In genomic region chr9:110330341-110330740, GRCm38 (mm10) we compare ENCODE assay signal across 16 mouse cellular contexts. TPM values are rescaled to one million over a fixed set of nuclear protein-coding genes. Genes with fewer than 3 reads are reported as not detected.
A peak's percentile ranks its signal among the peaks of the same experiment; 100 is the strongest.
DNase-seq lines count a peak whose midpoint lies in the region; ATAC-seq and TF ChIP-seq lines count a peak whose summit lies in the region.
"Had no signal": no experiment of that assay in that cellular context is flagged by ENCODE, and none has a peak within 500 bp of the region (broad histone marks: within the 10 kb centered on the region; RNA-seq: fewer than 3 reads in every experiment).

No protein-coding gene starts in this region.

- peak overlapping the region; percentile 21; the same call in 1 of the 2 replicates for H3K4me2 ChIP-seq in liver, embryonic 11.5 days
- no peak overlapping the region for H3K4me2 ChIP-seq in liver, embryonic 12.5 days
- H3K4me2 ChIP-seq in limb, embryonic 13.5 days (replicated peaks), result no peak overlapping the region
- H3K4me2 ChIP-seq in forebrain, embryonic 16.5 days (ENCODE audit: low read length), result no peak overlapping the region
- H3K4me2 ChIP-seq: forebrain, embryonic 13.5 days; heart, embryonic 12.5 days; hindbrain, embryonic 15.5 days had no signal

- ATAC-seq in liver, embryonic 11.5 days (replicated peaks; ENCODE audit: low FRiP score), result no peak
- no peak for ATAC-seq in liver, embryonic 12.5 days
- no peak for ATAC-seq in limb, embryonic 13.5 days (ENCODE audit: low FRiP score, low read depth)
- ATAC-seq in forebrain, embryonic 16.5 days, result no peak
- ATAC-seq: forebrain, embryonic 13.5 days; inflammation-experienced regulatory T-cells, adult 6 months had no signal

- no peaks in the 10 kb centered on the region for H3K9me3 ChIP-seq in liver, embryonic 11.5 days (ENCODE audit: control insufficient read depth, low read length)
- H3K9me3 ChIP-seq in liver, embryonic 12.5 days (replicated peaks), result no peaks in the 10 kb centered on the region
- no peaks in the 10 kb centered on the region for H3K9me3 ChIP-seq in MEL (replicated peaks; ENCODE audit: insufficient read depth, low read length)
- H3K9me3 ChIP-seq in limb, embryonic 13.5 days, result no peaks in the 10 kb centered on the region
- H3K9me3 ChIP-seq in forebrain, embryonic 16.5 days (ENCODE audit: control insufficient read depth, low read length), result no peaks in the 10 kb centered on the region
- H3K9me3 ChIP-seq: embryonic facial prominence, embryonic 10.5 days; forebrain, embryonic 13.5 days; G1E; heart, embryonic 12.5 days; hindbrain, embryonic 15.5 days had no signal

- peaks cover 18% of the 10 kb centered on the region for H3K4me1 ChIP-seq in liver, embryonic 11.5 days (replicated peaks; ENCODE audit: control insufficient read depth, insufficient read depth, low read length)
- H3K4me1 ChIP-seq in liver, embryonic 12.5 days, result peaks cover 41% of the 10 kb centered on the region
- H3K4me1 ChIP-seq in MEL (ENCODE audit: control insufficient read depth in 1 of 2, insufficient read depth in 2 of 2, low read length in 2 of 2), result peaks cover 15 to 27% of the 10 kb centered on the region in 2 experiments
- peaks cover 12% of the 10 kb centered on the region for H3K4me1 ChIP-seq in limb, embryonic 13.5 days
- peaks cover 14% of the 10 kb centered on the region for H3K4me1 ChIP-seq in forebrain, embryonic 16.5 days (replicated peaks; ENCODE audit: control insufficient read depth, insufficient read depth, low read length)

- H3K36me3 ChIP-seq in liver, embryonic 11.5 days (ENCODE audit: control insufficient read depth, insufficient read depth, low read length), result no peaks in the 10 kb centered on the region
- H3K36me3 ChIP-seq in liver, embryonic 12.5 days, result no peaks in the 10 kb centered on the region
- peaks cover 0 to 19% of the 10 kb centered on the region in 2 experiments; a peak in 2 of 4 replicates for H3K36me3 ChIP-seq in MEL (ENCODE audit: control insufficient read depth in 1 of 2, insufficient read depth in 2 of 2, low read length in 2 of 2)
- H3K36me3 ChIP-seq in limb, embryonic 13.5 days, result no peaks in the 10 kb centered on the region
- no peaks in the 10 kb centered on the region for H3K36me3 ChIP-seq in forebrain, embryonic 16.5 days (ENCODE audit: control insufficient read depth, insufficient read depth)
- H3K36me3 ChIP-seq: embryonic facial prominence, embryonic 10.5 days; heart, embryonic 12.5 days; hindbrain, embryonic 15.5 days had no signal

- no peak overlapping the region for H3K4me3 ChIP-seq in liver, embryonic 11.5 days (ENCODE audit: low read depth, low read length)
- H3K4me3 ChIP-seq in liver, embryonic 12.5 days, result no peak overlapping the region
- peak overlapping the region; percentile 59 to 96 for H3K4me3 ChIP-seq in MEL (ENCODE audit: control insufficient read depth in 1 of 2, insufficient read depth in 1 of 2, low read depth in 2 of 2, low read length in 2 of 2)
- H3K4me3 ChIP-seq in limb, embryonic 13.5 days, result no peak overlapping the region
- no peak overlapping the region for H3K4me3 ChIP-seq in forebrain, embryonic 16.5 days (replicated peaks; ENCODE audit: low read length)
- H3K4me3 ChIP-seq: embryonic facial prominence, embryonic 10.5 days; forebrain, embryonic 13.5 days; heart, embryonic 12.5 days; hindbrain, embryonic 15.5 days had no signal

- H3K9ac ChIP-seq in liver, embryonic 11.5 days (ENCODE audit: low read depth, low read length), result no peak overlapping the region
- no peak overlapping the region for H3K9ac ChIP-seq in liver, embryonic 12.5 days
- H3K9ac ChIP-seq in MEL (ENCODE audit: control insufficient read depth, low read depth, low read length, poor library complexity, severe bottlenecking), result peak overlapping the region; percentile 50
- H3K9ac ChIP-seq in limb, embryonic 13.5 days, result 0 out of 2 replicates have a peak overlapping the region, but pooled peaks have one; percentile 31
- no peak overlapping the region for H3K9ac ChIP-seq in forebrain, embryonic 16.5 days (replicated peaks; ENCODE audit: low read depth, low read length)
- H3K9ac ChIP-seq: forebrain, embryonic 13.5 days; heart, embryonic 12.5 days; hindbrain, embryonic 15.5 days had no signal

- no peak for DNase-seq in liver, embryonic 11.5 days (ENCODE audit: low spot score)
- DNase-seq in 416B (ENCODE audit: low read depth) (peak; percentile 37), MEL (ENCODE audit: low read depth, low spot score) (peak; percentile 80)
- DNase-seq in urinary bladder, adult 18-20 months (ENCODE audit: low spot score in 2 of 2), result no peak
- DNase-seq: adrenal gland, postnatal 25 days; heart, adult 18-20 months; heart, postnatal 36 days had no signal

- WGBS in liver, embryonic 11.5 days, result 45% methylated on average over 6 of the region's 6 CpGs
- WGBS in liver, embryonic 12.5 days (ENCODE audit: insufficient replicate concordance), result 44% methylated on average over 6 of the region's 6 CpGs
- 36% methylated on average over 6 of the region's 6 CpGs for WGBS in limb, embryonic 13.5 days
- 56% methylated on average over 6 of the region's 6 CpGs for WGBS in forebrain, embryonic 16.5 days

- TF ChIP-seq RAD21 in MEL (IDR thresholded peaks at IDR 0.05; ENCODE audit: low read depth, low read length), result no peak

- TF ChIP-seq POLR2A in MEL (IDR thresholded peaks at IDR 0.05; ENCODE audit: control insufficient read depth in 1 of 2, insufficient read depth in 1 of 2, low read depth in 1 of 2, low read length in 2 of 2, poor library complexity in 1 of 2), result peak in 1 of 2 experiments; percentile 51; a peak in 2 of 4 replicates

- no peak overlapping the region for H3K27ac ChIP-seq in liver, embryonic 11.5 days (ENCODE audit: low read depth, low read length)
- no peak overlapping the region for H3K27ac ChIP-seq in liver, embryonic 12.5 days
- peak overlapping the region; percentile 68 for H3K27ac ChIP-seq in MEL (ENCODE audit: control insufficient read depth, low read depth, low read length)
- no peak overlapping the region for H3K27ac ChIP-seq in limb, embryonic 13.5 days
- no peak overlapping the region for H3K27ac ChIP-seq in forebrain, embryonic 16.5 days (ENCODE audit: low read length)
- H3K27ac ChIP-seq: embryonic facial prominence, embryonic 10.5 days; forebrain, embryonic 13.5 days; hindbrain, embryonic 15.5 days had no signal

- TF ChIP-seq EP300 in MEL (IDR thresholded peaks at IDR 0.05; ENCODE audit: low read depth in 1 of 2, low read length in 2 of 2), result no peak

- H3K27me3 ChIP-seq in liver, embryonic 11.5 days (replicated peaks; ENCODE audit: control insufficient read depth, insufficient read depth, low read length), result no peaks in the 10 kb centered on the region
- no peaks in the 10 kb centered on the region for H3K27me3 ChIP-seq in liver, embryonic 12.5 days (replicated peaks)
- no peaks in the 10 kb centered on the region for H3K27me3 ChIP-seq in MEL (ENCODE audit: control insufficient read depth in 1 of 2, insufficient read depth in 2 of 2, low read length in 2 of 2)
- no peaks in the 10 kb centered on the region for H3K27me3 ChIP-seq in limb, embryonic 13.5 days
- H3K27me3 ChIP-seq in forebrain, embryonic 16.5 days (replicated peaks; ENCODE audit: control insufficient read depth, insufficient read depth, low read length), result no peaks in the 10 kb centered on the region
- H3K27me3 ChIP-seq: forebrain, embryonic 13.5 days; heart, embryonic 12.5 days; hindbrain, embryonic 15.5 days had no signal

- TF ChIP-seq CTCF in MEL (IDR thresholded peaks at IDR 0.05 in 2 of 3, conservative IDR thresholded peaks at IDR 0.05 in 1 of 3; ENCODE audit: control insufficient read depth in 1 of 3, insufficient read depth in 1 of 3, low read depth in 2 of 3, low read length in 3 of 3, poor library complexity in 1 of 3, severe bottlenecking in 1 of 3), result no peak

- peaks cover 18% of the 10 kb centered on the region for H3K79me2 ChIP-seq in MEL (ENCODE audit: control insufficient read depth, insufficient read depth, low read length, poor library complexity)

TF ChIP-seq in MEL, 35 proteins besides CTCF, POLR2A, EP300 and RAD21:
- TF ChIP-seq SIN3A (IDR thresholded peaks at IDR 0.05; ENCODE audit: low read length) (peak; percentile 12; the same call in 1 of the 2 replicates), UBTF (IDR thresholded peaks at IDR 0.05; ENCODE audit: borderline replicate concordance, insufficient read depth, low read depth, low read length) (no peak)

RNA-seq across cellular contexts. Expression of gene Scap, which starts 2.7 kb away (rescaled TPM):
- polyA plus RNA-seq in liver, embryonic 11.5 days (2014; fragmentation: Nextera tagmentation; extraction: Ambion mirVana), result 32.9 and 36.7 TPM in 2 replicates
- 28.6 and 28.7 TPM in 2 replicates for polyA plus RNA-seq in liver, embryonic 12.5 days (2016; fragmentation: Nextera tagmentation; extraction: Ambion mirVana)
- 59.0 and 59.4 TPM in 2 replicates for total RNA-seq in MEL (2012; rRNA removed)
- polyA plus RNA-seq in MEL (2012; ENCODE audit: insufficient read depth in 1 of 2, insufficient read length in 2 of 2, low read depth in 1 of 2, low replicate concordance in 2 of 2, missing spikeins in 1 of 2), result 10 to 100 TPM in 1 of 2 experiments, not detected in 1; 88.8 TPM
- polyA plus RNA-seq in limb, embryonic 13.5 days (2015; fragmentation: Nextera tagmentation; extraction: Ambion mirVana), result 39.7 and 40.2 TPM in 2 replicates
- polyA plus RNA-seq in forebrain, embryonic 16.5 days (2015; fragmentation: Nextera tagmentation; extraction: Ambion mirVana), result 51.1 and 51.4 TPM in 2 replicates

RNA-seq across cellular contexts. Expression of gene Elp6, which starts 25.4 kb away (rescaled TPM):
- 27.7 TPM in 2 replicates for polyA plus RNA-seq in liver, embryonic 11.5 days (2014; fragmentation: Nextera tagmentation; extraction: Ambion mirVana)
- 14.1 and 16.5 TPM in 2 replicates for polyA plus RNA-seq in liver, embryonic 12.5 days (2016; fragmentation: Nextera tagmentation; extraction: Ambion mirVana)
- 32.6 and 34.6 TPM in 2 replicates for total RNA-seq in MEL (2012; rRNA removed)
- polyA plus RNA-seq in MEL (2012; ENCODE audit: insufficient read depth in 1 of 2, insufficient read length in 2 of 2, low read depth in 1 of 2, low replicate concordance in 2 of 2, missing spikeins in 1 of 2), result 10 to 100 TPM in 1 of 2 experiments, not detected in 1; 29.6 TPM
- polyA plus RNA-seq in limb, embryonic 13.5 days (2015; fragmentation: Nextera tagmentation; extraction: Ambion mirVana), result 34.4 and 35.8 TPM in 2 replicates
- 34.3 and 36.8 TPM in 2 replicates for polyA plus RNA-seq in forebrain, embryonic 16.5 days (2015; fragmentation: Nextera tagmentation; extraction: Ambion mirVana)

Comparison
In these comparisons a context has a peak if more than half of its experiments do, and no peak if none do; other contexts are left out.
1. DNase-seq: peak in 416B (single experiment) and MEL (single experiment); none in liver, embryonic 11.5 days (single experiment) and urinary bladder, adult 18-20 months (0 of 2).
2. H3K4me3 ChIP-seq: peak in MEL (2 of 2); none in liver, embryonic 11.5 days (single experiment), liver, embryonic 12.5 days (single experiment), limb, embryonic 13.5 days (single experiment) and forebrain, embryonic 16.5 days (single experiment).
3. H3K9ac ChIP-seq: peak in MEL (single experiment) and limb, embryonic 13.5 days (single experiment); none in liver, embryonic 11.5 days (single experiment), liver, embryonic 12.5 days (single experiment) and forebrain, embryonic 16.5 days (single experiment).